Mouse (Mus musculus) neural tube, embryonic 12.5 days (tissue): Measurements from ENCODE around the gene Frrs1l. TPM values are rescaled to one million over a fixed set of nuclear protein-coding genes. Genes with fewer than 3 reads are reported as not detected.
A peak's percentile ranks its signal among the peaks of the same experiment; 100 is the strongest.

Source experiments
- ATAC-seq: fragments of 200-750 bp; cut with Nextera tagmentation; 2 replicates; pipeline ENCODE4 v1.8.0; 2017; ENCODE audit warnings: low read depth, mild to moderate bottlenecking, moderate TSS enrichment, moderate library complexity; ENCODE audit not compliant: low FRiP score
- H3K27ac ChIP-seq: fragments of 300-500 bp; sonication (generic); 2 replicates; pipeline ENCODE4 v1.5.1; 2016
- H3K27me3 ChIP-seq: fragments of 300-500 bp; sonication (generic); replicated peaks from 2 replicates; pipeline ENCODE4 v1.6.1; 2016; ENCODE audit warnings: mild to moderate bottlenecking
- H3K36me3 ChIP-seq: fragments of 300-500 bp; sonication (generic); 2 replicates; pipeline ENCODE4 v1.6.1; 2016; ENCODE audit warnings: mild to moderate bottlenecking
- H3K4me1 ChIP-seq: fragments of 300-500 bp; sonication (generic); 2 replicates; pipeline ENCODE4 v1.6.1; 2016
- H3K4me2 ChIP-seq: fragments of 300-500 bp; sonication (generic); replicated peaks from 2 replicates; pipeline ENCODE4 v1.6.1; 2016; ENCODE audit warnings: mild to moderate bottlenecking
- H3K4me3 ChIP-seq: fragments of 300-500 bp; sonication (generic); 2 replicates; pipeline ENCODE4 v1.5.1; 2016
- H3K9ac ChIP-seq: fragments of 300-500 bp; sonication (generic); 2 replicates; pipeline ENCODE4 v1.6.1; 2016; ENCODE audit warnings: mild to moderate bottlenecking
- H3K9me3 ChIP-seq: fragments of 300-500 bp; sonication (generic); 2 replicates; pipeline ENCODE4 v1.6.1; 2016; ENCODE audit warnings: mild to moderate bottlenecking
- WGBS: fragments of 180-500 bp; shearing (Covaris S2); methylation state at CpG from one replicate; pipeline ENCODE4 v1.1.7; 2016; 5-methylcytosine and 5-hydroxymethylcytosine counted together
- polyA plus RNA-seq: library from polyadenylated mRNA; unstranded; fragments of >200 nt; fragmentation: Nextera tagmentation; extraction: Ambion mirVana; gene quantifications from 2 replicates; pipeline ENCODE4 v1.2.1, GENCODE M21; 2016

Gene Frrs1l
- 10.6 and 11.9 TPM in 2 replicates for polyA plus RNA-seq

GRCm38 (mm10) chr4:56990215-56990584, at the start of gene Frrs1l:
Gene Frrs1l (minus strand): TSS chr4:56990391.
- Histone ChIP-seq H3K9ac (peak within 1 kb of the TSS; percentile 75), H3K36me3 (no peaks in the 10 kb centered on the region), H3K27me3 (peaks cover 10% of the 10 kb centered on the region), H3K9me3 (no peaks in the 10 kb centered on the region), H3K4me3 (peak within 1 kb of the TSS; percentile 72), H3K4me2 (peak within 1 kb of the TSS; percentile 92), H3K27ac (no peak within 1 kb of the TSS), H3K4me1 (no peaks in the 10 kb centered on the region; the same call in 1 of the 2 replicates)
- peak; percentile 93 for ATAC-seq
- 0% methylated on average over 33 of the region's 44 CpGs for WGBS

- Histone ChIP-seq H3K9ac (peak overlapping the region; percentile 48; the same call in 1 of the 2 replicates), H3K36me3 (no peaks in the 10 kb centered on the region), H3K4me2 (peak overlapping the region; percentile 68), H3K4me1 (peaks cover 9% of the 10 kb centered on the region), H3K27me3 (no peaks in the 10 kb centered on the region), H3K9me3 (no peaks in the 10 kb centered on the region), H3K27ac (0 out of 2 replicates have a peak overlapping the region, but pooled peaks have one; percentile 21), H3K4me3 (peak overlapping the region; percentile 33)
- ATAC-seq, result peak; percentile 89
- WGBS, result 10% methylated on average over 21 of the region's 23 CpGs
Measured at GRCm38 (mm10) chr4:57039127-57040031, 49.2 kb upstream of the Frrs1l start.

- Histone ChIP-seq H3K27ac (no peak overlapping the region), H3K27me3 (no peaks in the 10 kb centered on the region), H3K4me3 (no peak overlapping the region), H3K9ac (no peak overlapping the region), H3K36me3 (no peaks in the 10 kb centered on the region), H3K9me3 (no peaks in the 10 kb centered on the region), H3K4me2 (no peak overlapping the region), H3K4me1 (peaks cover 9% of the 10 kb centered on the region)
- ATAC-seq, result no peak
- WGBS, result 80% methylated on average over 7 of the region's 7 CpGs
Measured at GRCm38 (mm10) chr4:57037554-57037953, 47.4 kb upstream of the Frrs1l start.

GRCm38 (mm10) chr4:57034169-57034568, 44.0 kb upstream of the Frrs1l start:
- ATAC-seq, result no peak
- no peak overlapping the region for H3K4me2 ChIP-seq
- no peaks in the 10 kb centered on the region for H3K36me3 ChIP-seq
- no peak overlapping the region for H3K9ac ChIP-seq
- no peak overlapping the region for H3K4me3 ChIP-seq
- no peaks in the 10 kb centered on the region for H3K9me3 ChIP-seq
- H3K27ac ChIP-seq, result no peak overlapping the region
- H3K27me3 ChIP-seq, result no peaks in the 10 kb centered on the region
- WGBS, result 82% methylated on average over 5 of the region's 5 CpGs
- peaks cover 2% of the 10 kb centered on the region; the same call in 1 of the 2 replicates for H3K4me1 ChIP-seq

- 80% methylated on average over 4 of the region's 4 CpGs for WGBS
- Histone ChIP-seq H3K27me3 (no peaks in the 10 kb centered on the region), H3K4me2 (no peak overlapping the region), H3K4me3 (no peak overlapping the region), H3K36me3 (no peaks in the 10 kb centered on the region), H3K9ac (no peak overlapping the region), H3K27ac (no peak overlapping the region), H3K9me3 (no peaks in the 10 kb centered on the region), H3K4me1 (no peaks in the 10 kb centered on the region)
- ATAC-seq, result no peak
Measured at GRCm38 (mm10) chr4:57031440-57031839, 41.2 kb upstream of the Frrs1l start.

- H3K4me1 ChIP-seq, result no peaks in the 10 kb centered on the region
- H3K27me3 ChIP-seq, result no peaks in the 10 kb centered on the region
- no peak overlapping the region for H3K9ac ChIP-seq
- H3K36me3 ChIP-seq, result no peaks in the 10 kb centered on the region
- no peak for ATAC-seq
- H3K4me2 ChIP-seq, result no peak overlapping the region
- 71% methylated on average over 10 of the region's 10 CpGs for WGBS
- no peak overlapping the region for H3K4me3 ChIP-seq
- no peak overlapping the region for H3K27ac ChIP-seq
- H3K9me3 ChIP-seq, result no peaks in the 10 kb centered on the region
Measured at GRCm38 (mm10) chr4:57027954-57028353, 37.8 kb upstream of the Frrs1l start.

- Histone ChIP-seq H3K27me3 (no peaks in the 10 kb centered on the region), H3K9me3 (no peaks in the 10 kb centered on the region), H3K36me3 (no peaks in the 10 kb centered on the region), H3K27ac (no peak overlapping the region), H3K4me3 (no peak overlapping the region), H3K4me1 (no peaks in the 10 kb centered on the region), H3K9ac (no peak overlapping the region), H3K4me2 (no peak overlapping the region)
- 58% methylated on average over 3 of the region's 3 CpGs for WGBS
- no peak for ATAC-seq
Measured at GRCm38 (mm10) chr4:57023527-57023926, 33.3 kb upstream of the Frrs1l start.

GRCm38 (mm10) chr4:57021288-57021687, 31.1 kb upstream of the Frrs1l start:
- no peaks in the 10 kb centered on the region for H3K9me3 ChIP-seq
- no peaks in the 10 kb centered on the region for H3K36me3 ChIP-seq
- no peaks in the 10 kb centered on the region for H3K27me3 ChIP-seq
- no peak overlapping the region for H3K4me3 ChIP-seq
- WGBS, result 87% methylated on average over 3 of the region's 3 CpGs
- ATAC-seq, result no peak
- H3K4me1 ChIP-seq, result no peaks in the 10 kb centered on the region
- no peak overlapping the region for H3K4me2 ChIP-seq
- H3K9ac ChIP-seq, result no peak overlapping the region
- no peak overlapping the region for H3K27ac ChIP-seq

GRCm38 (mm10) chr4:57017229-57017628, 27.0 kb upstream of the Frrs1l start:
- Histone ChIP-seq H3K36me3 (no peaks in the 10 kb centered on the region), H3K4me3 (no peak overlapping the region), H3K27ac (no peak overlapping the region), H3K9me3 (no peaks in the 10 kb centered on the region), H3K9ac (no peak overlapping the region), H3K4me1 (no peaks in the 10 kb centered on the region), H3K27me3 (no peaks in the 10 kb centered on the region), H3K4me2 (no peak overlapping the region)
- WGBS, result 26% methylated on average over 5 of the region's 5 CpGs
- peak; percentile 41; the same call in 1 of the 2 replicates for ATAC-seq

GRCm38 (mm10) chr4:57016366-57017171, 26.4 kb upstream of the Frrs1l start:
- 53% methylated on average over 18 of the region's 18 CpGs for WGBS
- ATAC-seq, result no peak
- Histone ChIP-seq H3K27ac (no peak overlapping the region), H3K4me1 (no peaks in the 10 kb centered on the region), H3K4me2 (no peak overlapping the region), H3K36me3 (no peaks in the 10 kb centered on the region), H3K27me3 (no peaks in the 10 kb centered on the region), H3K4me3 (no peak overlapping the region), H3K9me3 (no peaks in the 10 kb centered on the region), H3K9ac (no peak overlapping the region)

- Histone ChIP-seq H3K4me1 (no peaks in the 10 kb centered on the region), H3K27ac (no peak overlapping the region), H3K4me2 (no peak overlapping the region), H3K9me3 (no peaks in the 10 kb centered on the region), H3K9ac (no peak overlapping the region), H3K36me3 (no peaks in the 10 kb centered on the region), H3K4me3 (no peak overlapping the region), H3K27me3 (no peaks in the 10 kb centered on the region)
- ATAC-seq, result no peak
- WGBS, result 91% methylated on average over 5 of the region's 5 CpGs
Measured at GRCm38 (mm10) chr4:57015032-57015431, 24.8 kb upstream of the Frrs1l start.

GRCm38 (mm10) chr4:57011454-57012046, 21.4 kb upstream of the Frrs1l start:
- 76% methylated on average over 8 of the region's 8 CpGs for WGBS
- no peak overlapping the region for H3K4me3 ChIP-seq
- ATAC-seq, result no peak

More at GRCm38 (mm10) chr4:57011454-57012046, 21.4 kb upstream of the Frrs1l start:
- Histone ChIP-seq H3K36me3 (no peaks in the 10 kb centered on the region), H3K9ac (no peak overlapping the region), H3K4me2 (no peak overlapping the region), H3K27ac (no peak overlapping the region), H3K4me1 (no peaks in the 10 kb centered on the region), H3K9me3 (no peaks in the 10 kb centered on the region), H3K27me3 (no peaks in the 10 kb centered on the region)
